8 mouse cellular contexts compared by ENCODE assay signal in the genomic region with DNA sequence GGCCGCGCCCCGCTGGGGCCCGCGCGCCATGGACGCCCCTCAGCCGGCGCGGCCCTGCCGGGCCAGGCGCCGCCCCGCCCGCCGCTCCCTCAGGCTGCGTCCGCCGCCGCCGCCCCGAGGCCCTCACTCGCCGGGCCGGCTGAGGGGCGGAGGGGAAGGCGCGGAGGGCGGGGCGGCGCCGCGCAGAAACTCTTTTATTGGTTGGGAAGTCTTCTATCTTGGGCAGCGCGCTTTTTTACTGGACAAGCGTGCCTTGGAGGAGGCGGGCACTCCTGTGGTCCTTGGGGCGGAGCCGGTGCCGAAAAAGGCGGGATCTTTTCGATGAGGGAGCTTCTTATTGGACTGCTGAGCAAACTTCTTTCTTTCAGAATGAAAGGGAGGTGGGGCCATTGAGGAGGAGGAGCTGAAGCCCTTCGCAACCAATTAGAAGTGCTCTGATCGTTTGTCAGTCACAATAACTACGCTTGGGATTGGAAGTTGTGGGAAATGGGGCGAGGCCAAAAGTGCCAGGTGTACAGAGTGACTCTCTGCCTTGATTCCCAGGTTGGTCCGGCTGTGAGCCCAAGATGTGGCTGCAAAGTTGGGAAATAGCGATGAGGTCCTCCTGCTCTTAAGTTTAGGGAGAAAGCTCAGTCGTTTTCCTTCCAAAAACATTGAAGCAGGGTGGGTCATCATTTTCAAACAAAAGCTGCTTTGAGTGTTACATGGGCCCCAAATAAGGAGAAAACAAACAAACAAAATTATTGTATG. TPM values are rescaled to one million over a fixed set of nuclear protein-coding genes. Genes with fewer than 3 reads are reported as not detected.
DNase-seq lines count a peak whose midpoint lies in the region; ATAC-seq and TF ChIP-seq lines count a peak whose summit lies in the region.

A gene (minus strand): TSS at position 118 of the 750 bp plus-strand sequence.

- H3K4me1 ChIP-seq in MEL (ENCODE audit: control insufficient read depth in 1 of 2, insufficient read depth in 2 of 2, low read length in 2 of 2) = peaks cover 5 to 23% of the 10 kb centered on the region in 2 experiments
- H3K4me1 ChIP-seq in cerebellum, adult 2 months (ENCODE audit: control insufficient read depth, insufficient read depth, low read length) = no peaks in the 10 kb centered on the region; the same call in 1 of the 2 replicates
- peaks cover 33% of the 10 kb centered on the region for H3K4me1 ChIP-seq in forebrain, postnatal 0 days (ENCODE audit: insufficient read depth)
- peaks cover 31% of the 10 kb centered on the region for H3K4me1 ChIP-seq in lung, embryonic 15.5 days

- peak; percentile 99 for DNase-seq in MEL (ENCODE audit: low read depth, low spot score)
- peak; percentile 98 to 99 for DNase-seq in cerebellum, adult 2 months
- DNase-seq in forebrain, postnatal 0 days = peak; percentile 100
- DNase-seq in heart, postnatal 4 days = peak; percentile 98
- peak; percentile 98 to 99 for DNase-seq in layer of hippocampus, adult 8-10 months (ENCODE audit: low spot score in 2 of 2)
- peak; percentile 99 for DNase-seq in ovary, adult 18-20 months (ENCODE audit: low spot score)
- peak; percentile 99 for DNase-seq in thymus, postnatal 0 days (ENCODE audit: low spot score)

- peaks cover 0 to 15% of the 10 kb centered on the region in 2 experiments; a peak in 2 of 4 replicates for H3K36me3 ChIP-seq in MEL (ENCODE audit: control insufficient read depth in 1 of 2, insufficient read depth in 2 of 2, low read length in 2 of 2)
- no peaks in the 10 kb centered on the region for H3K36me3 ChIP-seq in forebrain, postnatal 0 days (ENCODE audit: insufficient read depth)
- no peaks in the 10 kb centered on the region for H3K36me3 ChIP-seq in lung, embryonic 15.5 days

- H3K79me2 ChIP-seq in MEL (ENCODE audit: control insufficient read depth, insufficient read depth, low read length, poor library complexity) = peaks cover 12% of the 10 kb centered on the region

- peak within 1 kb of the TSS; percentile 44 for H3K9ac ChIP-seq in MEL (ENCODE audit: control insufficient read depth, low read depth, low read length, poor library complexity, severe bottlenecking)
- H3K9ac ChIP-seq in forebrain, postnatal 0 days = peak within 1 kb of the TSS; percentile 75
- peak within 1 kb of the TSS; percentile 71 for H3K9ac ChIP-seq in lung, embryonic 15.5 days

- TF ChIP-seq CTCF in MEL (IDR thresholded peaks at IDR 0.05 in 2 of 3, conservative IDR thresholded peaks at IDR 0.05 in 1 of 3; ENCODE audit: control insufficient read depth in 1 of 3, insufficient read depth in 1 of 3, low read depth in 2 of 3, low read length in 3 of 3, poor library complexity in 1 of 3, severe bottlenecking in 1 of 3) = no peak
- TF ChIP-seq CTCF in cerebellum, adult 2 months (IDR thresholded peaks at IDR 0.05; ENCODE audit: borderline replicate concordance, insufficient read depth, low read depth, low read length) = no peak
- no peak for TF ChIP-seq CTCF in forebrain, postnatal 0 days (IDR thresholded peaks at IDR 0.05; ENCODE audit: low read depth)

- TF ChIP-seq POLR2A in MEL (IDR thresholded peaks at IDR 0.05; ENCODE audit: control insufficient read depth in 1 of 2, insufficient read depth in 1 of 2, low read depth in 1 of 2, low read length in 2 of 2, poor library complexity in 1 of 2) = peak in 1 of 2 experiments; percentile 61; a peak in 1 of 4 replicates
- TF ChIP-seq POLR2A in cerebellum, adult 2 months (IDR thresholded peaks at IDR 0.05; ENCODE audit: borderline replicate concordance, insufficient read depth, low read length) = no peak

- no peak for TF ChIP-seq RAD21 in MEL (IDR thresholded peaks at IDR 0.05; ENCODE audit: low read depth, low read length)

- H3K9me3 ChIP-seq in MEL (replicated peaks; ENCODE audit: insufficient read depth, low read length) = no peaks in the 10 kb centered on the region
- no peaks in the 10 kb centered on the region for H3K9me3 ChIP-seq in forebrain, postnatal 0 days (ENCODE audit: low read length)
- H3K9me3 ChIP-seq in lung, embryonic 15.5 days = no peaks in the 10 kb centered on the region

- peak within 1 kb of the TSS; percentile 68 for H3K27ac ChIP-seq in MEL (ENCODE audit: control insufficient read depth, low read depth, low read length)
- H3K27ac ChIP-seq in cerebellum, adult 2 months (ENCODE audit: insufficient read depth, low read length) = peak within 1 kb of the TSS; percentile 20
- H3K27ac ChIP-seq in forebrain, postnatal 0 days (ENCODE audit: low read depth, low read length) = peak within 1 kb of the TSS; percentile 85
- peak within 1 kb of the TSS; percentile 85 for H3K27ac ChIP-seq in lung, embryonic 15.5 days

- 4% methylated on average over 48 of the region's 49 CpGs for WGBS in cerebellum, adult 2 months
- WGBS in forebrain, postnatal 0 days = 1% methylated on average over 43 of the region's 49 CpGs
- under 1% methylated on average over 43 of the region's 49 CpGs for WGBS in lung, embryonic 15.5 days

- peak within 1 kb of the TSS; percentile 74 for H3K4me2 ChIP-seq in forebrain, postnatal 0 days (ENCODE audit: low read depth)
- H3K4me2 ChIP-seq in lung, embryonic 15.5 days = peak within 1 kb of the TSS; percentile 94

- H3K27me3 ChIP-seq in MEL (ENCODE audit: control insufficient read depth in 1 of 2, insufficient read depth in 2 of 2, low read length in 2 of 2) = no peaks in the 10 kb centered on the region
- no peaks in the 10 kb centered on the region for H3K27me3 ChIP-seq in cerebellum, adult 2 months (ENCODE audit: control insufficient read depth, insufficient read depth, low read length)
- no peaks in the 10 kb centered on the region for H3K27me3 ChIP-seq in forebrain, postnatal 0 days (ENCODE audit: insufficient read depth, low read length)
- H3K27me3 ChIP-seq in lung, embryonic 15.5 days = no peaks in the 10 kb centered on the region

- peak within 1 kb of the TSS; percentile 62 to 93 for H3K4me3 ChIP-seq in MEL (ENCODE audit: control insufficient read depth in 1 of 2, insufficient read depth in 1 of 2, low read depth in 2 of 2, low read length in 2 of 2)
- H3K4me3 ChIP-seq in cerebellum, adult 2 months (replicated peaks; ENCODE audit: insufficient read depth, low read depth, low read length) = peak within 1 kb of the TSS; percentile 88
- H3K4me3 ChIP-seq in forebrain, postnatal 0 days (ENCODE audit: low read depth, low read length) = peak within 1 kb of the TSS; percentile 81
- H3K4me3 ChIP-seq in lung, embryonic 15.5 days = peak within 1 kb of the TSS; percentile 92

- ATAC-seq in forebrain, postnatal 0 days = peak; percentile 98
- peak; percentile 98 for ATAC-seq in lung, embryonic 15.5 days (ENCODE audit: borderline replicate concordance, extremely low read depth, low FRiP score, low TSS enrichment)

- no peak for TF ChIP-seq EP300 in MEL (IDR thresholded peaks at IDR 0.05; ENCODE audit: low read depth in 1 of 2, low read length in 2 of 2)

TF ChIP-seq in MEL, 35 proteins besides CTCF, POLR2A, EP300 and RAD21 (continues in another document):
- TF ChIP-seq TBP (IDR thresholded peaks at IDR 0.05; ENCODE audit: low read depth, low read length) = peak; percentile 8; the same call in 1 of the 2 replicates
- no peak for TF ChIP-seq MAX (IDR thresholded peaks at IDR 0.05; ENCODE audit: low read length)
- TF ChIP-seq KAT2A (conservative IDR thresholded peaks at IDR 0.05; ENCODE audit: low read depth, low read length) = 0 out of 2 replicates have a peak, but pooled peaks have one; percentile 26
- no peak for TF ChIP-seq E2F4 (IDR thresholded peaks at IDR 0.05; ENCODE audit: borderline replicate concordance, low read depth, low read length)
- TF ChIP-seq SIN3A (IDR thresholded peaks at IDR 0.05; ENCODE audit: low read length) = peak; percentile 58; the same call in 1 of the 2 replicates
- no peak for TF ChIP-seq USF2 (IDR thresholded peaks at IDR 0.05; ENCODE audit: borderline replicate concordance in 1 of 2, insufficient read depth in 1 of 2, low read depth in 1 of 2, low read length in 2 of 2)
- no peak for TF ChIP-seq ZNF384 (IDR thresholded peaks at IDR 0.05; ENCODE audit: low read depth, low read length)
- peak; percentile 41; the same call in 1 of the 2 replicates for TF ChIP-seq CHD2 (IDR thresholded peaks at IDR 0.05; ENCODE audit: low read length)
- peak; percentile 40; the same call in 1 of the 2 replicates for TF ChIP-seq GATA1 (IDR thresholded peaks at IDR 0.05; ENCODE audit: low read depth, low read length)
- no peak for TF ChIP-seq ELF1 (IDR thresholded peaks at IDR 0.05; ENCODE audit: low read depth, low read length)
- TF ChIP-seq NELFE (IDR thresholded peaks at IDR 0.05; ENCODE audit: low read depth, low read length) = peak; percentile 2; the same call in 1 of the 2 replicates
- no peak; the same call in 1 of the 2 replicates for TF ChIP-seq MXI1 (IDR thresholded peaks at IDR 0.05; ENCODE audit: low read depth, low read length)
- no peak for TF ChIP-seq GABPA (IDR thresholded peaks at IDR 0.05; ENCODE audit: low read depth, low read length)
- no peak for TF ChIP-seq USF1 (IDR thresholded peaks at IDR 0.05; ENCODE audit: low read depth, low read length)
- TF ChIP-seq ZMIZ1 (IDR thresholded peaks at IDR 0.05; ENCODE audit: low read depth, low read length) = no peak
- TF ChIP-seq POLR2AphosphoS2 (IDR thresholded peaks at IDR 0.05; ENCODE audit: low read length) = peak; percentile 41; the same call in 1 of the 2 replicates
- TF ChIP-seq JUND (IDR thresholded peaks at IDR 0.05; ENCODE audit: low read depth, low read length) = no peak
- no peak for TF ChIP-seq MEF2A (IDR thresholded peaks at IDR 0.05; ENCODE audit: extremely low read depth, insufficient replicate concordance, low read depth, low read length, poor library complexity, severe bottlenecking)
- peak; percentile 28; the same call in 1 of the 2 replicates for TF ChIP-seq TCF12 (IDR thresholded peaks at IDR 0.05; ENCODE audit: low read depth, low read length)
- TF ChIP-seq CHD1 (IDR thresholded peaks at IDR 0.05; ENCODE audit: low read depth, low read length) = 0 out of 2 replicates have a peak, but pooled peaks have one; percentile 74
- TF ChIP-seq SMC3 (IDR thresholded peaks at IDR 0.05; ENCODE audit: low read depth, low read length) = no peak

RNA-seq across cellular contexts. Expression of the gene that starts here (rescaled TPM):
- 36.7 and 46.0 TPM in 2 replicates for total RNA-seq in MEL (2012; rRNA removed)
- 10 to 100 TPM in 1 of 2 experiments, not detected in 1; 55.2 TPM for polyA plus RNA-seq in MEL (2012; ENCODE audit: insufficient read depth in 1 of 2, insufficient read length in 2 of 2, low read depth in 1 of 2, low replicate concordance in 2 of 2, missing spikeins in 1 of 2)
- polyA plus RNA-seq in cerebellum, adult 2 months (2012; rRNA removed) = 104 and 123 TPM in 2 replicates
- total RNA-seq in forebrain, postnatal 0 days (2014; rRNA removed) = 102 and 138 TPM in 2 replicates
- 35.6 and 39.0 TPM in 2 replicates for polyA plus RNA-seq in forebrain, postnatal 0 days (2015; fragmentation: Nextera tagmentation; extraction: Ambion mirVana)
- total RNA-seq in heart, postnatal 4 days (2021) = 10 to 100 TPM; 85.9 to 86.8 TPM
- 100 to 1,000 TPM in 1 of 4 experiments, 10 to 100 TPM in 3; 84.5 to 102 (median 90.0) TPM for total RNA-seq in layer of hippocampus, adult 8-10 months (2022)
- polyA plus RNA-seq in lung, embryonic 15.5 days (2015; fragmentation: Nextera tagmentation; extraction: Ambion mirVana) = 50.9 and 59.9 TPM in 2 replicates
- 13.1 and 16.3 TPM in 2 replicates for polyA plus RNA-seq in thymus, postnatal 0 days (2015; fragmentation: Nextera tagmentation; extraction: Ambion mirVana)

Comparison
In these comparisons a context has a peak if more than half of its experiments do, and no peak if none do; other contexts are left out.
1. Peak in every context shown above with its lines: DNase-seq, ATAC-seq, H3K4me3 ChIP-seq and H3K27ac ChIP-seq.
2. H3K27ac ChIP-seq: peak in every context shown above with its lines; median percentile 85 in forebrain, postnatal 0 days; 85 in lung, embryonic 15.5 days; 68 in MEL; 20 in cerebellum, adult 2 months.